Mouse (Mus musculus): ENCODE measurements around the gene Trio.

GRCm38 (mm10) chr15:27894112-27894511 is 131.5 kb downstream of the Trio start:
- TF ChIP-seq CTCF (IDR thresholded peaks at IDR 0.05; ENCODE audit: control insufficient read depth, insufficient read depth, low read length) (no peak), POLR2A (IDR thresholded peaks at IDR 0.05; ENCODE audit: borderline replicate concordance, control insufficient read depth, low read depth, low read length) (no peak)
